29 mouse cellular contexts compared by ENCODE assay signal in genomic region chr10:93239201-93239806, GRCm38 (mm10).
A peak's percentile ranks its signal among the peaks of the same experiment; 100 is the strongest.
DNase-seq lines count a peak whose midpoint lies in the region; ATAC-seq and TF ChIP-seq lines count a peak whose summit lies in the region.
"Had no signal": no experiment of that assay in that cellular context is flagged by ENCODE, and none has a peak within 500 bp of the region (broad histone marks: within the 10 kb centered on the region; RNA-seq: fewer than 3 reads in every experiment).

No protein-coding gene starts in this region.

- H3K27me3 ChIP-seq in heart, postnatal 0 days (ENCODE audit: control insufficient read depth, insufficient read depth, low read length), result no peaks in the 10 kb centered on the region
- H3K27me3 ChIP-seq in kidney, embryonic 16.5 days (ENCODE audit: insufficient read depth, low read length), result no peaks in the 10 kb centered on the region
- no peaks in the 10 kb centered on the region for H3K27me3 ChIP-seq in lung, embryonic 14.5 days (ENCODE audit: insufficient read depth, low read length)
- H3K27me3 ChIP-seq: embryonic facial prominence, embryonic 13.5 days; forebrain, embryonic 15.5 days; hindbrain, embryonic 13.5 days; limb, embryonic 12.5 days; midbrain, embryonic 12.5 days; neural tube, embryonic 12.5 days had no signal

- intact Hi-C loops in heart, postnatal 14 days (cut with DNase I), result no loop called here

- peaks cover 61% of the 10 kb centered on the region for H3K36me3 ChIP-seq in heart, postnatal 0 days (replicated peaks; ENCODE audit: control insufficient read depth, insufficient read depth, low read length)
- peaks cover 20% of the 10 kb centered on the region for H3K36me3 ChIP-seq in kidney, embryonic 16.5 days (ENCODE audit: insufficient read depth, low read length)
- H3K36me3 ChIP-seq in lung, embryonic 14.5 days (ENCODE audit: insufficient read depth), result peaks cover 68% of the 10 kb centered on the region

- peaks cover 6% of the 10 kb centered on the region; the same call in 1 of the 2 replicates for H3K4me1 ChIP-seq in heart, postnatal 0 days (ENCODE audit: control insufficient read depth, insufficient read depth)
- peaks cover 21% of the 10 kb centered on the region for H3K4me1 ChIP-seq in kidney, embryonic 16.5 days (ENCODE audit: insufficient read depth, low read length)
- no peaks in the 10 kb centered on the region for H3K4me1 ChIP-seq in lung, embryonic 14.5 days (ENCODE audit: insufficient read depth)
- H3K4me1 ChIP-seq: forebrain, embryonic 15.5 days; neural tube, embryonic 12.5 days had no signal

- H3K4me2 ChIP-seq in heart, postnatal 0 days (ENCODE audit: low read depth, low read length), result no peak overlapping the region
- no peak overlapping the region for H3K4me2 ChIP-seq in kidney, embryonic 16.5 days (replicated peaks; ENCODE audit: low read depth, low read length)
- H3K4me2 ChIP-seq in lung, embryonic 14.5 days, result no peak overlapping the region
- H3K4me2 ChIP-seq: embryonic facial prominence, embryonic 13.5 days; forebrain, embryonic 15.5 days; hindbrain, embryonic 13.5 days; limb, embryonic 12.5 days; liver, embryonic 11.5 days; midbrain, embryonic 12.5 days; neural tube, embryonic 12.5 days had no signal

- DNase-seq in embryo, embryonic 10 days (ENCODE audit: low spot score), result peak; percentile 28
- no peak for DNase-seq in embryo, embryonic 11 days
- no peak for DNase-seq in heart, postnatal 0 days (ENCODE audit: low spot score)
- DNase-seq in heart, postnatal 14 days, result no peak
- DNase-seq in kidney, adult 9 months, result no peak
- DNase-seq in lung, embryonic 14.5 days, result peak; percentile 50
- DNase-seq in lung, postnatal 36 days, result no peak
- DNase-seq: adrenal gland, adult 8-10 months; cerebellum, adult 2 months; cerebellum, postnatal 25 days; gastrocnemius, postnatal 25 days; kidney, adult 11 months; lung, postnatal 14 days; right cerebral cortex, adult 18-20 months; spleen, adult 18-20 months; thymus, postnatal 14 days had no signal

- no peak overlapping the region for H3K9ac ChIP-seq in heart, postnatal 0 days (replicated peaks; ENCODE audit: low read depth, low read length)
- H3K9ac ChIP-seq in kidney, embryonic 16.5 days (replicated peaks; ENCODE audit: low read length), result no peak overlapping the region
- no peak overlapping the region for H3K9ac ChIP-seq in lung, embryonic 14.5 days
- H3K9ac ChIP-seq: embryonic facial prominence, embryonic 13.5 days; forebrain, embryonic 15.5 days; hindbrain, embryonic 13.5 days; limb, embryonic 12.5 days; midbrain, embryonic 12.5 days; neural tube, embryonic 12.5 days had no signal

- H3K4me3 ChIP-seq in heart, postnatal 0 days (ENCODE audit: low read depth, low read length), result no peak overlapping the region
- no peak overlapping the region for H3K4me3 ChIP-seq in kidney, embryonic 16.5 days (ENCODE audit: low read length)
- no peak overlapping the region for H3K4me3 ChIP-seq in lung, embryonic 14.5 days (ENCODE audit: low read depth, low read length)
- H3K4me3 ChIP-seq: embryonic facial prominence, embryonic 13.5 days; forebrain, embryonic 10.5 days; forebrain, embryonic 15.5 days; hindbrain, embryonic 13.5 days; layer of hippocampus, adult 2 months; left cerebral cortex, adult 2 months; limb, embryonic 12.5 days; midbrain, embryonic 12.5 days; myocyte; neural tube, embryonic 12.5 days had no signal

- no peak overlapping the region for H3K27ac ChIP-seq in heart, postnatal 0 days (ENCODE audit: low read depth)
- 0 out of 2 replicates have a peak overlapping the region, but pooled peaks have one; percentile 24 for H3K27ac ChIP-seq in kidney, embryonic 16.5 days (ENCODE audit: low read length)
- no peak overlapping the region for H3K27ac ChIP-seq in lung, embryonic 14.5 days (ENCODE audit: low read depth)
- H3K27ac ChIP-seq: embryonic facial prominence, embryonic 13.5 days; forebrain, embryonic 10.5 days; forebrain, embryonic 15.5 days; hindbrain, embryonic 13.5 days; layer of hippocampus, adult 2 months; left cerebral cortex, adult 2 months; limb, embryonic 12.5 days; midbrain, embryonic 12.5 days; neural tube, embryonic 12.5 days had no signal

- 38% methylated on average over 9 of the region's 9 CpGs for WGBS in heart, postnatal 0 days
- 31% methylated on average over 9 of the region's 9 CpGs for WGBS in kidney, embryonic 16.5 days
- WGBS in lung, embryonic 14.5 days, result 44% methylated on average over 9 of the region's 9 CpGs

- no peak for TF ChIP-seq EP300 in heart, postnatal 0 days (IDR thresholded peaks at IDR 0.05; ENCODE audit: low read depth)

- H3K9me3 ChIP-seq in heart, postnatal 0 days (replicated peaks; ENCODE audit: control insufficient read depth, low read length), result no peaks in the 10 kb centered on the region
- no peaks in the 10 kb centered on the region for H3K9me3 ChIP-seq in kidney, embryonic 16.5 days (ENCODE audit: low read length)
- H3K9me3 ChIP-seq in lung, embryonic 14.5 days (ENCODE audit: low read depth, low read length), result no peaks in the 10 kb centered on the region
- H3K9me3 ChIP-seq: embryonic facial prominence, embryonic 13.5 days; forebrain, embryonic 10.5 days; forebrain, embryonic 15.5 days; G1E; hindbrain, embryonic 13.5 days; limb, embryonic 12.5 days; midbrain, embryonic 12.5 days; neural tube, embryonic 12.5 days had no signal

- peak; percentile 47; the same call in 1 of the 2 replicates for ATAC-seq in heart, postnatal 0 days (ENCODE audit: insufficient read depth, low read depth)
- peak; percentile 59 for ATAC-seq in kidney, embryonic 16.5 days (ENCODE audit: low FRiP score, low TSS enrichment)
- ATAC-seq in lung, embryonic 14.5 days (ENCODE audit: insufficient read depth), result peak; percentile 44; the same call in 1 of the 2 replicates
- ATAC-seq: forebrain, embryonic 15.5 days had no signal

- no peak for TF ChIP-seq CTCF in heart, postnatal 0 days (IDR thresholded peaks at IDR 0.05; ENCODE audit: low read depth)
- TF ChIP-seq CTCF in lung, embryonic 14.5 days (IDR thresholded peaks at IDR 0.05; ENCODE audit: low read depth), result no peak

Comparison
In these comparisons a context has a peak if more than half of its experiments do, and no peak if none do; other contexts are left out.
1. DNase-seq: peak in embryo, embryonic 10 days (single experiment) and lung, embryonic 14.5 days (single experiment); none in embryo, embryonic 11 days (single experiment), heart, postnatal 0 days (single experiment), heart, postnatal 14 days (0 of 2), kidney, adult 9 months (single experiment) and lung, postnatal 36 days (single experiment).
2. Peak in every context shown above with its lines, with median percentiles within 50 percentile points of each other: ATAC-seq.